Mouse (Mus musculus) kidney, embryonic 14.5 days (tissue): ENCODE results near the gene Parva. TPM values are rescaled to one million over a fixed set of nuclear protein-coding genes. Genes with fewer than 3 reads are reported as not detected.

ENCODE experiments used
- ATAC-seq: fragments of 200-750 bp; cut with Nextera tagmentation; 2 replicates; pipeline ENCODE4 v1.8.0; 2017; ENCODE audit warnings: moderate number of reproducible peaks, mild to moderate bottlenecking, moderate TSS enrichment, moderate library complexity; ENCODE audit not compliant: low FRiP score, low TSS enrichment
- H3K27ac ChIP-seq: fragments of 300-500 bp; sonication (generic); 2 replicates; pipeline ENCODE4 v1.5.1; 2014; ENCODE audit warnings: low read depth, mild to moderate bottlenecking, low read length, moderate library complexity, mixed read lengths
- H3K27me3 ChIP-seq: fragments of 300-500 bp; sonication (generic); 2 replicates; pipeline ENCODE4 v1.6.1; 2014; ENCODE audit warnings: mild to moderate bottlenecking, low read length; ENCODE audit not compliant: control insufficient read depth, insufficient read depth
- H3K36me3 ChIP-seq: fragments of 300-500 bp; sonication (generic); 2 replicates; pipeline ENCODE4 v1.6.1; 2014; ENCODE audit warnings: low read length, mixed read lengths; ENCODE audit not compliant: control insufficient read depth, insufficient read depth
- H3K4me1 ChIP-seq: fragments of 300-500 bp; sonication (generic); 2 replicates; pipeline ENCODE4 v1.6.1; 2014; ENCODE audit warnings: low read length, mixed read lengths; ENCODE audit not compliant: control insufficient read depth, insufficient read depth
- H3K4me2 ChIP-seq: fragments of 300-500 bp; sonication (generic); replicated peaks from 2 replicates; pipeline ENCODE4 v1.6.1; 2014; ENCODE audit warnings: low read depth, mild to moderate bottlenecking, low read length
- H3K4me3 ChIP-seq: fragments of 300-500 bp; sonication (generic); 2 replicates; pipeline ENCODE4 v1.5.1; 2014; ENCODE audit warnings: mild to moderate bottlenecking, low read length
- H3K9ac ChIP-seq: fragments of 300-500 bp; sonication (generic); 2 replicates; pipeline ENCODE4 v1.6.1; 2014; ENCODE audit warnings: low read depth, mild to moderate bottlenecking, low read length, moderate library complexity
- H3K9me3 ChIP-seq: fragments of 300-500 bp; sonication (generic); 2 replicates; pipeline ENCODE4 v1.6.1; 2016; ENCODE audit warnings: low read length; ENCODE audit not compliant: control insufficient read depth
- WGBS: fragments of 180-500 bp; shearing (Covaris S2); extraction: QIAGEN DNeasy Blood & Tissue Kit; methylation state at CpG from one replicate; pipeline ENCODE4 v1.1.7; 2014; 5-methylcytosine and 5-hydroxymethylcytosine counted together
- polyA plus RNA-seq: library from polyadenylated mRNA; unstranded; fragments of >200 nt; fragmentation: Nextera tagmentation; extraction: Ambion mirVana; gene quantifications from 2 replicates; pipeline ENCODE4 v1.2.1, GENCODE M21; 2014

Parva gene
- polyA plus RNA-seq, 1 experiment from 2014 or later, result 92.8 TPM

DNA sequence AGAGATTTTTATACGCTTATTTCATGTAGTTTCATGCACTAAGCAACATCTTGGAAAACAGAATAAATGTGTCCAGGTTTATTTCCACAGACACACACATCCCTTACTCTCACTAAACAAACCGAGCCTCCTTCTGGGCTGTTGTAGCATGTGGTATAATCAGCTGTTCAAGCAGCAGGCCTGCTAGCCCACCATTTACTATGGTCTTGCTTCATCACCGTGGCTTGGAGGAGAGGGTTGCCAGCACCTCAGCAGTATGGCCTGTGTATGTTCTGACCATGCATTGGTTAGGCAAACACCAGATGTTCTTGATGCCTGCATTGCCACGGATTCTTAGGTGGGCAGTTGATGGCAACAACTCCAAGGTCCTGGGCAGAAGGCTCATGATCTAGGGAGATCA, 30.6 kb downstream of the Parva start:
- Histone ChIP-seq H3K4me2 (no peak overlapping the region), H3K27me3 (no peaks in the 10 kb centered on the region), H3K36me3 (no peaks in the 10 kb centered on the region), H3K27ac (no peak overlapping the region), H3K4me3 (no peak overlapping the region), H3K9ac (no peak overlapping the region), H3K9me3 (no peaks in the 10 kb centered on the region), H3K4me1 (peaks cover 37% of the 10 kb centered on the region)
- ATAC-seq, result no peak
- WGBS, result 84% methylated on average over 4 of the region's 4 CpGs

DNA sequence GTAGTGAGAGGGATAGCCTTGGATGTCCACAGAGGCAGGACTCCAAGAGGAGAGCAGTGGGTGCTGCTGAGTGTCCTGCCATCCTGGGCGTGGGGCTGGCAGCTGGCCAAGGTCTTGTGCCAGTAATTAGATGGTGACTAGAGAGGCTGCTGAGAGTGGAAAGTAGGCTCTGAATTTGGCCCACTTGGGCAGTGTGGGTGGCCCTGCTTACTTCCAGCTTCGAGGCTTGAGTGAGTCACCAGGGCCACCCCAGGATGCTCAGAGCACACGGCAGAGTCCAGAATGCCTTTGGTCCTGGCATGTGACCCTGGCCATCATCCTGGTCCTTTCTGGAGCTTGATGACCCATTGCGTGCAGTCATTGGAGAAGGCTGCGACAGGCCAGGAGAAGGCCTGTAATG, 31.1 kb downstream of the Parva start:
- Histone ChIP-seq H3K4me3 (no peak overlapping the region), H3K36me3 (no peaks in the 10 kb centered on the region), H3K4me1 (peaks cover 42% of the 10 kb centered on the region), H3K4me2 (no peak overlapping the region), H3K27ac (no peak overlapping the region), H3K9me3 (no peaks in the 10 kb centered on the region), H3K9ac (no peak overlapping the region), H3K27me3 (no peaks in the 10 kb centered on the region)
- peak; percentile 33; the same call in 1 of the 2 replicates for ATAC-seq
- 40% methylated on average over 5 of the region's 5 CpGs for WGBS

DNA sequence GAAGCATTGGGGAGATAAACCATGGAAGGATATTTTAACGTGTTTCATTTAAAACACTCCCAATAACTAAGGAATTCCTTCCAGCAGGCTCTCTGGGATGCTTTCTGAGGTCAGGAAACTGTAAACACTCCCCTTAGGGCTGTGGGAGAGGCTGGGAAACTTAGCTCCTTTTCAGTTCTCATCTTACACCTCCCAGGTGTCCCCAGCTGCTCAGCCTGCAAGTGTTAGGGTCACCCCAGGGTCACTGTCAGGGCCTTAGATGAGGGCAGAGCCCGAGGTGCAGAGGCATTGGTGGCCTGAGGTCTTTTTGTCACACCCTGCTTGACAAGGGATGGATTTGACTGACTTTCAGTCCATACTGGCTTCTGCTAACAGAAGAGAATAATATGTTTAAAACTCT, 35.8 kb downstream of the Parva start:
- no peak overlapping the region for H3K4me3 ChIP-seq
- H3K9ac ChIP-seq, result no peak overlapping the region
- H3K4me2 ChIP-seq, result peak overlapping the region; percentile 12; the same call in 1 of the 2 replicates
- H3K36me3 ChIP-seq, result no peaks in the 10 kb centered on the region; the same call in 1 of the 2 replicates
- 9% methylated on average over 2 of the region's 2 CpGs for WGBS
- H3K4me1 ChIP-seq, result peaks cover 54% of the 10 kb centered on the region
- ATAC-seq, result peak; percentile 64
- H3K27ac ChIP-seq, result peak overlapping the region; percentile 86
- H3K9me3 ChIP-seq, result no peaks in the 10 kb centered on the region
- no peaks in the 10 kb centered on the region for H3K27me3 ChIP-seq

DNA sequence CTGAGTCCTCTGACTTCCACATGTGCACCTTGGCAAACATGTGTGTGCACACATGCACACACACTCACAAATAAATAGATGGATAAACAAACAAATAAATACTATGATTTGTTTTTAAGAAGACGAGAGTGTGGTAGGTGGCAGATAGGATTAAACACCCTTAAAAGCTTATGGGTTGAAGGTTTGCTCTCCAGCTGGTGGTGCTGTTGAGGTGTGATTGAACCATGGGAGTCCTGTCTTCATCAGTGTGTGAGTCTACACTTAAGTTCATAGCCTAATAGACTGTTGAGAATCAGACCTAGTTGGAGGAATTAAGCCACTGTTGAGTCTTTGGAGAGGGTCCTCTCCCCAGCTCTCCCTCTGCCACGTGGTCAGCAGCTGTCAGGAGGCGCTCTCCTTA, 38.6 kb downstream of the Parva start:
- 78% methylated on average over 3 of the region's 3 CpGs for WGBS
- no peaks in the 10 kb centered on the region for H3K27me3 ChIP-seq
- no peak overlapping the region for H3K4me2 ChIP-seq
- H3K4me3 ChIP-seq, result no peak overlapping the region
- no peaks in the 10 kb centered on the region for H3K9me3 ChIP-seq
- H3K27ac ChIP-seq, result no peak overlapping the region
- H3K36me3 ChIP-seq, result no peaks in the 10 kb centered on the region; the same call in 1 of the 2 replicates
- no peak overlapping the region for H3K9ac ChIP-seq
- ATAC-seq, result no peak
- peaks cover 45% of the 10 kb centered on the region for H3K4me1 ChIP-seq

DNA sequence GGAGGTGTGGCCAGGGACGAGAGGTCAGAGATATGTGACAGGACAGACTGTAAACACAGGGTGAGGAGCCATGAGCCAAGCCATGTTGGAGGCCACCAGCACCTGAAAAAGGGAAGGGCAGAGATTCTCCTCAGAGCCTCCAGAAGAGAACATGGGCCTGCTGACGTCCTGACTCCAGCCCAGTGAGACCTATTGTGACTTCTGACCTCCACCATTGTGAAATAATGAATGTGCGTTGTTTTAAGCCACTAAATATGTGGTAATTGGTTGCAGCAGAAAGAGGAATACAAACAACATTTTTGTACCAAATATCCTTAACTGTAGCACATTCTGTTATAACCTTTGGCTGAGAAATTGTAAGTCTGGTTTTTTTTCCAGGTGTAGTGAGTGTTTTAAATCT, 39.5 kb downstream of the Parva start:
- Histone ChIP-seq H3K9me3 (no peaks in the 10 kb centered on the region), H3K27ac (peak overlapping the region; percentile 95; the same call in 1 of the 2 replicates), H3K4me1 (peaks cover 43% of the 10 kb centered on the region), H3K4me3 (no peak overlapping the region), H3K27me3 (no peaks in the 10 kb centered on the region), H3K36me3 (no peaks in the 10 kb centered on the region; the same call in 1 of the 2 replicates), H3K9ac (no peak overlapping the region), H3K4me2 (no peak overlapping the region)
- 62% methylated on average over 3 of the region's 3 CpGs for WGBS
- no peak for ATAC-seq

DNA sequence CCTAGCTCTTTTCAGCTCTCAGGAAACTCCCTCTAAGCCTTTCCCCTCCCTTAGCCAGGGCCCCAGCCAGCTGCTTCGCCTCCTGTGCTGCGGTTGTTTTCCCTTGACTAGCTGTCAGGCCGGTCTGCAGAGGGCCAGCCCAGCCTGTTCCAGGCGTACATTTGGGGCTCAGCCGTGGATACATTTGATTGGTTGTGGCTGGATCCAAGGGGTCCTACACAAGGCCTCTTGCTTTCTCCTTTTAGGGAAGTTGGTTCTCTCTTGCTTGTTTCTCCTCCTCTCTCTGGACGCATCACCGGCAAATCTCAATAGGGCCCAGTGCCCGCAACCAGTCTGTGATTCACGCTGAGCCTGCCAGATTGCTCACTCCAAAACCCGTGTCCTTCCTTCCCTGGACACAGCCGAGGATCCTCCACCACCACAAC, 40.4 kb downstream of the Parva start:
- Histone ChIP-seq H3K36me3 (no peaks in the 10 kb centered on the region; the same call in 1 of the 2 replicates), H3K9ac (peak overlapping the region; percentile 42; the same call in 1 of the 2 replicates), H3K4me3 (no peak overlapping the region), H3K4me1 (peaks cover 38% of the 10 kb centered on the region), H3K4me2 (no peak overlapping the region), H3K9me3 (no peaks in the 10 kb centered on the region), H3K27ac (peak overlapping the region; percentile 95), H3K27me3 (no peaks in the 10 kb centered on the region)
- WGBS, result 21% methylated on average over 11 of the region's 11 CpGs
- peak; percentile 91 for ATAC-seq

DNA sequence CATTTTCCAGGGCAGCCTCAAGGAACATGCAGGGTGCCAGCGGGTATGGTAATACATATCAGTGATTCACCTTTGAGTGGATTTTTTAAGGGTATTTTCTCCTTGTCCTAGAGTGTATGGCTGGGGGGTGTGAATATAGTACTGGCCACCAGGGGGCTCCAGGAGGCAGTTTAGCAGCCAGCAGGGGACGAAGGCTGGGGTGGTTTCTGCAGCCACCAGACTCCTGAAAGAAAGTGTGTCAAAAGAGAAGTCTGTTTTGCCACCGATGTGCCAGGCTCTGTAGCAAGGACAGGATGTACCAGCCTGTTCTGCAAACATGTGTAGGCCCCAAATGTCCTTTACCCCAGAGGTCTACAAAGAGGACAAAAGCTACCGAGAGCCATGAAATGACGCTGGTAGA, 42.5 kb downstream of the Parva start:
- no peaks in the 10 kb centered on the region for H3K9me3 ChIP-seq
- peaks cover 33% of the 10 kb centered on the region for H3K4me1 ChIP-seq
- H3K4me2 ChIP-seq, result no peak overlapping the region
- no peak for ATAC-seq
- no peak overlapping the region for H3K9ac ChIP-seq
- WGBS, result 39% methylated on average over 5 of the region's 5 CpGs
- H3K27me3 ChIP-seq, result no peaks in the 10 kb centered on the region
- no peak overlapping the region for H3K4me3 ChIP-seq
- H3K27ac ChIP-seq, result no peak overlapping the region
- H3K36me3 ChIP-seq, result no peaks in the 10 kb centered on the region; the same call in 1 of the 2 replicates

DNA sequence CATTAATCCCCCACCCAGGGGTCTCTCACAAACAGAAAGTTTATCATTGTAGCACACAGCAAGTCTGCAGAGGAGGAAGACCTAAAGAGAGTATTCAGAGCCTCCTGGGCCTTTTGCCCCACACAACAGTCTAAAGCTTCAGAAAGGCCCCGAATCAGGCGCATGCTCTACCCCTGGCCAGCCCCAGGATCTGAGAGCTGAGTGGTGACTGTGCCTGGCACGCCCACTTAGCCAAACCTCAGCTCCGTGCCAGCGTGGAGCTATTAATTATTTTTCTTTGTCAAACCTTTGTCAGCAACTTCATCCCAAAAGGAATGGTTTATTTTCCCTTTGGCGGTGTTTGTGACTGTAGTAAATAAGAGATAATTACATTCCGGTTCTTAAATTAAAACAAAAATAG, 44.0 kb downstream of the Parva start:
- Histone ChIP-seq H3K4me1 (peaks cover 33% of the 10 kb centered on the region), H3K27me3 (no peaks in the 10 kb centered on the region), H3K27ac (no peak overlapping the region), H3K36me3 (no peaks in the 10 kb centered on the region), H3K9me3 (no peaks in the 10 kb centered on the region), H3K4me2 (no peak overlapping the region), H3K9ac (no peak overlapping the region), H3K4me3 (no peak overlapping the region)
- WGBS, result 78% methylated on average over 7 of the region's 7 CpGs
- ATAC-seq, result no peak

DNA sequence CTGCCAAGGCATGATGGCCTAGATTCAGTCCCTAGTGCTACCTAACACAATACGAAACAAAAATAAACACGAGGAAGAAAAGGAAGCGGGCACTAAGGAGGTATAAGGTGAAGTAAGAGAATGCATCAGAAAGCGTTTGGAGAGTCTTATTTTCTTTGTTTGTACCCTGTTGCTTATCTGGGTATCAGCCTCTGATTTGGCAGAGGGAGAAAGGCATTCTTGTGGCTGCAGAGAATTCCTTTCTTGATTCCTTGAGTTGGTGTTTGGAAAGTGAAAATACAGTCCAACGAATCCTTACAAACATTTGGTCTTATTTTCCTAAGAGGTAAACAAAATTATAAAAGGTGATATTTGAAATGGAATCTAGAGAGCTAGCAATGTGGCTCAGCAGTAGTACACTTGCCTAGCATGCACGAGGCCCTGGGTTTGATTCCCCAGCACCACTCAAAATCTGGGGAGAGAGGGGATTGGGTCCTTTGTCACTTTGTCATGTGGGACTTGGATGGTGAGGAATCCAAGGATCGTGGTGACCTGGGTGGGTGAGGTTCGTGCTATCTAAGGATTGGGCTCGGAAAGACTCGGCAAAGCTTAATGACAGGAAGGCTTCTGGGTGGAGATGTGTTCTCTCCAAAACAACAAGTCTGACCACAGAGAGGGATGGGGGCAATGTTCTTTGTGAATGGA, 44.9 kb downstream of the Parva start:
- H3K9ac ChIP-seq, result no peak overlapping the region
- H3K4me2 ChIP-seq, result no peak overlapping the region
- no peak overlapping the region for H3K4me3 ChIP-seq
- no peaks in the 10 kb centered on the region for H3K9me3 ChIP-seq
- H3K27me3 ChIP-seq, result no peaks in the 10 kb centered on the region
- no peak for ATAC-seq
- 74% methylated on average over 10 of the region's 10 CpGs for WGBS
- H3K27ac ChIP-seq, result no peak overlapping the region
- H3K36me3 ChIP-seq, result no peaks in the 10 kb centered on the region
- H3K4me1 ChIP-seq, result peaks cover 25% of the 10 kb centered on the region
